Mouse (Mus musculus) stomach, embryonic 16.5 days (tissue): ENCODE results near the gene Ceacam18. TPM values are rescaled to one million over a fixed set of nuclear protein-coding genes. Genes with fewer than 3 reads are reported as not detected.
"Not testable (repeated sequence)": the region's sequence is repeated elsewhere in the genome, so short reads cannot be mapped to it uniquely, and the experiment has no call there.

Experiments
- ATAC-seq: fragments of 200-750 bp; cut with Nextera tagmentation; 2 replicates; pipeline ENCODE4 v1.8.0; 2017; ENCODE audit warnings: moderate number of reproducible peaks, moderate TSS enrichment; ENCODE audit not compliant: insufficient read depth, low FRiP score
- H3K27ac ChIP-seq: fragments of 300-500 bp; sonication (generic); 2 replicates; pipeline ENCODE4 v1.5.1; 2014; ENCODE audit warnings: low read length
- H3K27me3 ChIP-seq: fragments of 300-500 bp; sonication (generic); 2 replicates; pipeline ENCODE4 v1.6.1; 2014; ENCODE audit warnings: low read length, control low read depth, mixed read lengths; ENCODE audit not compliant: control insufficient read depth, insufficient read depth
- H3K36me3 ChIP-seq: fragments of 300-500 bp; sonication (generic); 2 replicates; pipeline ENCODE4 v1.6.1; 2014; ENCODE audit warnings: low read length; ENCODE audit not compliant: control insufficient read depth, insufficient read depth
- H3K4me1 ChIP-seq: fragments of 300-500 bp; sonication (generic); 2 replicates; pipeline ENCODE4 v1.6.1; 2014; ENCODE audit warnings: low read length, control low read depth, mixed read lengths; ENCODE audit not compliant: control insufficient read depth, insufficient read depth
- H3K4me2 ChIP-seq: fragments of 300-500 bp; sonication (generic); 2 replicates; pipeline ENCODE4 v1.6.1; 2014; ENCODE audit warnings: low read depth, low read length, mixed read lengths
- H3K4me3 ChIP-seq: fragments of 300-500 bp; sonication (generic); replicated peaks from 2 replicates; pipeline ENCODE4 v1.5.1; 2014; ENCODE audit warnings: mild to moderate bottlenecking, low read length
- H3K9ac ChIP-seq: fragments of 300-500 bp; sonication (generic); 2 replicates; pipeline ENCODE4 v1.6.1; 2014; ENCODE audit warnings: low read length
- H3K9me3 ChIP-seq: fragments of 300-500 bp; sonication (generic); replicated peaks from 2 replicates; pipeline ENCODE4 v1.6.1; 2016; ENCODE audit warnings: low read length, control low read depth; ENCODE audit not compliant: control insufficient read depth
- WGBS: fragments of 180-500 bp; shearing (Covaris S2); extraction: QIAGEN DNeasy Blood & Tissue Kit; methylation state at CpG from one replicate; pipeline ENCODE4 v1.1.7; 2014; 5-methylcytosine and 5-hydroxymethylcytosine counted together
- polyA plus RNA-seq: library from polyadenylated mRNA; unstranded; fragments of >200 nt; fragmentation: Nextera tagmentation; extraction: Ambion mirVana; gene quantifications from 2 replicates; pipeline ENCODE4 v1.2.1, GENCODE M21; 2015

Gene Ceacam18
- polyA plus RNA-seq, 1 experiment from 2014 or later, result 1.4 TPM

DNA sequence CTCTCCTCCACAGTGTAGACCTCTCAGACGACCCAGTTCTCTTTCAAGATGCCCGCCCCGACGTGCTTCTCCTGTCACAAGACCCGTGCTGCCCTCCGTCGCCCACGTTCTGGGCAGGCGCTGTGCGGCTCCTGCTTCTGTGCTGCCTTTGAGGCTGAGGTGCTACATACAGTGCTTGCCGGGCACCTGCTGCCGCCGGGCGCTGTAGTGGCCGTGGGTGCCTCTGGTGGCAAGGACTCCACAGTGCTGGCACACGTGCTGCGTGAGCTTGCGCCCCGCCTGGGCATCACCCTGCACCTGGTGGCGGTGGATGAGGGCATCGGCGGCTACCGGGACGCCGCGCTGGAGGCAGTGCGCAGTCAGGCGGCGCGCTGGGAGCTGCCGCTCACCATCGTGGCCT, 40.6 kb downstream of the Ceacam18 start:
- Histone ChIP-seq H3K27me3 (no peaks in the 10 kb centered on the region), H3K36me3 (peaks cover 38% of the 10 kb centered on the region), H3K4me2 (no peak overlapping the region), H3K4me1 (peaks cover 9% of the 10 kb centered on the region; the same call in 1 of the 2 replicates), H3K9ac (no peak overlapping the region), H3K27ac (no peak overlapping the region), H3K9me3 (peaks cover 5% of the 10 kb centered on the region), H3K4me3 (no peak overlapping the region)
- 90% methylated on average over 32 of the region's 32 CpGs for WGBS
- no peak for ATAC-seq

DNA sequence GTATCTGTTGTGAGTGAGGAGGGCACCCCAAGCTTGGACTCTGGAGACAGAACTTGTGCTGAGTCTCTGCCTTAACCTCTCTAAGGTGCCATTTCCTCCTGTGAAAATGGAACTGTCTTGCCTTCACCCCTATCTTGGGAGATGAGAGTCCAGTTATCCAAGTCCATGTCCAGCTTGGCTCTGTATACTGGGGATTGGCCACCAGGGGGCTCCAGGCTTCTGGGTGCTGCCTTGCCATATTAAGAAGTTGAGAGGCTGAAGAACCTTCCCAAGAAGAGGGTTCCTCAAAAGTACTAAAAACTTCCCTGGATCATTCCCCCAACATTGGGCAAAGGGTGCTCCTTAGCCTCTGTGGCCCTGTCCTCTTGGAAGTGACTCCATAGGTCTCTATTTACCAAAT, 44.0 kb downstream of the Ceacam18 start:
- no peak for ATAC-seq
- Histone ChIP-seq H3K36me3 (peaks cover 38% of the 10 kb centered on the region), H3K27ac (no peak overlapping the region), H3K4me3 (no peak overlapping the region), H3K27me3 (no peaks in the 10 kb centered on the region), H3K4me2 (no peak overlapping the region), H3K9ac (no peak overlapping the region), H3K9me3 (peaks cover 5% of the 10 kb centered on the region), H3K4me1 (no peaks in the 10 kb centered on the region)

DNA sequence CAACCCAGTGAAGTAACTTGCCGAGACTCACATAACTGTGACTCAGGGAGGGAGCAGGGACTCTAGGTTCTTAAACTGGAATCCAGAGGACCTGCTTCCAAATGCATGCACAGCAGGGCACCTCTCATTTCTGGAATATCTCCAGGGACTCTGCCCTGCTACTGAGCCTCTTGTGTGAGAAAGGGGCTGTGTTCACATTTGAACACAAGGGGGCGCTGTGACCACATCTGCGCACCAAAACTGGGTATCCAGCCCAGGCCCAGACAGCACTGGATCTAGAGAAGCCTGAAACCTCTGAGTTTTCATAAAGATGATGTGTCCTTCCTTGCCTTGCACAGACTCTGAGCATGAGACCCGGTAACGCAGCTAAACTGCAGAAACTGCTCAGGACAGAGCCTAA, 46.5 kb downstream of the Ceacam18 start:
- H3K9ac ChIP-seq, result no peak overlapping the region
- peaks cover 21% of the 10 kb centered on the region for H3K36me3 ChIP-seq
- no peak overlapping the region for H3K4me3 ChIP-seq
- H3K4me1 ChIP-seq, result no peaks in the 10 kb centered on the region
- H3K9me3 ChIP-seq, result no peaks in the 10 kb centered on the region; the same call in 1 of the 2 replicates
- no peaks in the 10 kb centered on the region for H3K27me3 ChIP-seq
- ATAC-seq, result no peak
- WGBS, result 19% methylated on average over 5 of the region's 5 CpGs
- H3K4me2 ChIP-seq, result no peak overlapping the region
- H3K27ac ChIP-seq, result no peak overlapping the region

DNA sequence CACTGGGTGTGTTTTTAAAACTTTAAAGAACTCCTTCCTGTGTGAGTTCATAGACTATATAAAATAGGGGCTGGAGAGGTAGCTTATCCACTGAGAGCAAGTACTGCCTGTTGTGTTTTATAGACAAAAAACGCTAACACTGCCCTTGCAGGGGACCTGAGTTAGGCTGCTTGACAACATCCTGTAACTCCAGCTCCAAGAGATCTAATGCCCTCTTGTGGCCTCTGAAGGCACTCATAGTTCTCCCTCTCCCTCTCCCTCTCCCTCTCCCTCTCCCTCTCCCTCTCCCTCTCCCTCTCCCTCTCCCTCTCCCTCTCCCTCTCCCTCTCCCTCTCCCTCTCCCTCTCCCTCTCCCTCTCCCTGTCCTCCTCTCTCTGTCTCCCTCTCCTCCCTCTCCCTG, 48.0 kb downstream of the Ceacam18 start:
- not testable (repeated sequence) for H3K4me1 ChIP-seq, H3K27me3 ChIP-seq, H3K9ac ChIP-seq, H3K9me3 ChIP-seq, H3K36me3 ChIP-seq, ATAC-seq, H3K4me3 ChIP-seq, H3K4me2 ChIP-seq, H3K27ac ChIP-seq
- WGBS, result 28% methylated on average over 1 of the region's 1 CpGs

DNA sequence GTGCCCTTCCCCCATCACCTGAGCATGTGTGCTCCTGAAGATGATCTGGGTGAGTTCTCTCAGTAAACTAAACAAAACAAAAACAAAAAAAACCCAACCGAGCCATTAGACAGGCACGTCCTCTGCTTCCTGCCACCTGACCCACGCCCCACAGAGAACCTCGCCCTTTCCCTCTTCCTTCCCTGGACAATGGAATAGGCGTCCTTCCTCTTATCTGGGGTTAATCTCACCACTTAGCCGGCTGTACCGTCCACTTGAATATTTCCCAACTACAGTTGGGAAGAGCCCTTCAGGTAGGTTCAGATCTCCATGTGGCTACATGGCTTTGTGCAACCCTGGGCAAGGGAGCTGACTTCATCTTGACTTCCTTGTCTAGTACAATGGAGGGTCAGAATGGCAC, 50.6 kb downstream of the Ceacam18 start:
- ATAC-seq, result no peak; the same call in 1 of the 2 replicates
- Histone ChIP-seq H3K4me3 (no peak overlapping the region), H3K27ac (no peak overlapping the region), H3K4me2 (no peak overlapping the region), H3K36me3 (no peaks in the 10 kb centered on the region), H3K9ac (no peak overlapping the region), H3K9me3 (no peaks in the 10 kb centered on the region), H3K27me3 (no peaks in the 10 kb centered on the region), H3K4me1 (no peaks in the 10 kb centered on the region)
- 45% methylated on average over 7 of the region's 7 CpGs for WGBS

DNA sequence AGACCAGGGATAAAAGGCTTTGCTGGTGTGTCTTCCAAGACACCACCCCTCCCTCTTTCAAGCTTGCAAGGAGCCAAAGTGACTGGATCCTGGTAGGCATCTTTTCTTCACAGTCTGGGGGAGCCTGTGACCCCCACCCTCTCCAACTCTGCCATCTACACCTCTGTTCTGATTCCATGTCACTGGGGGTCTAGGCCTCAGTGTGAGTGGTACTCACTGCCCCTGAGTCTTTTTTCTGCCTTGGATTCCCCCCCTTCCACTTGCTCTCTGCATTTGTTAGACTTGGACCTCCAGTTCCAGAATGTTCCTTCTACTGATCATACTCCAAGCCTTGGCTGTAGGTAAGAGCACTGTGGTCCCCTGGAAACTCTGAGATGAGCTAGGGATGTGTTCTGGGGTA, 55.6 kb downstream of the Ceacam18 start, which contains the start of gene Klk14:
TSS of gene Klk14 (plus strand) at position 301 of the 400 bp plus-strand sequence.
- H3K9me3 ChIP-seq, result no peaks in the 10 kb centered on the region
- ATAC-seq, result no peak
- no peak within 1 kb of the TSS for H3K27ac ChIP-seq
- H3K36me3 ChIP-seq, result no peaks in the 10 kb centered on the region
- H3K4me1 ChIP-seq, result no peaks in the 10 kb centered on the region
- H3K27me3 ChIP-seq, result no peaks in the 10 kb centered on the region
- no peak within 1 kb of the TSS for H3K4me2 ChIP-seq
- H3K9ac ChIP-seq, result no peak within 1 kb of the TSS
- no peak within 1 kb of the TSS for H3K4me3 ChIP-seq

Other genes starting within 250 kb of the Ceacam18 start
- 0.26 and 0.45 TPM in 2 replicates for gene Siglecg, start 226.5 kb upstream of the Ceacam18 start, polyA plus RNA-seq
- 0.29 TPM in 1 of 2 replicates, not detected in the other for gene Lim2, start 207.0 kb upstream of the Ceacam18 start, polyA plus RNA-seq
- 2.7 and 2.8 TPM in 2 replicates for gene Nkg7, start 197.6 kb upstream of the Ceacam18 start, polyA plus RNA-seq
- not detected in 2 replicates for gene Cldnd2, start 193.9 kb upstream of the Ceacam18 start, polyA plus RNA-seq
- gene Etfb, start 190.6 kb upstream of the Ceacam18 start, polyA plus RNA-seq, result 365 and 382 TPM in 2 replicates
- 0.62 TPM in 1 of 2 replicates, not detected in the other for gene Gm45233, start 190.6 kb upstream of the Ceacam18 start, polyA plus RNA-seq
- 17.7 and 28.7 TPM in 2 replicates for gene Vsig10l, start 171.6 kb upstream of the Ceacam18 start, polyA plus RNA-seq
- gene Iglon5, start 144.6 kb upstream of the Ceacam18 start, polyA plus RNA-seq, result 0.30 and 0.39 TPM in 2 replicates
- gene 4931406B18Rik, start 128.8 kb upstream of the Ceacam18 start, polyA plus RNA-seq, result not detected in 2 replicates
- gene Cd33, start 90.3 kb upstream of the Ceacam18 start, polyA plus RNA-seq, result 3.0 and 3.7 TPM in 2 replicates
- 3.5 and 3.6 TPM in 2 replicates for gene Zfp658, start 72.5 kb upstream of the Ceacam18 start, polyA plus RNA-seq
- gene Zfp719, start 55.1 kb upstream of the Ceacam18 start, polyA plus RNA-seq, result 11.3 and 12.9 TPM in 2 replicates
- gene Zfp819, start 27.5 kb upstream of the Ceacam18 start, polyA plus RNA-seq, result not detected in 2 replicates
- 2.2 and 2.6 TPM in 2 replicates for gene Siglece, start 25.5 kb downstream of the Ceacam18 start, polyA plus RNA-seq
- gene Ctu1, start 37.3 kb downstream of the Ceacam18 start, polyA plus RNA-seq, result 11.7 and 12.2 TPM in 2 replicates
- 0.28 and 1.1 TPM in 2 replicates for gene Klk14, start 55.7 kb downstream of the Ceacam18 start, polyA plus RNA-seq
- gene Klk13, start 77.9 kb downstream of the Ceacam18 start, polyA plus RNA-seq, result 17.6 and 46.1 TPM in 2 replicates
- gene Klk12, start 134.2 kb downstream of the Ceacam18 start, polyA plus RNA-seq, result 7.3 and 16.2 TPM in 2 replicates
- gene Klk11, start 139.9 kb downstream of the Ceacam18 start, polyA plus RNA-seq, result 25.3 and 37.4 TPM in 2 replicates
- 42.4 and 129 TPM in 2 replicates for gene Klk10, start 146.3 kb downstream of the Ceacam18 start, polyA plus RNA-seq
- gene Klk9, start 157.2 kb downstream of the Ceacam18 start, polyA plus RNA-seq, result 2.7 and 5.3 TPM in 2 replicates
- 31.0 and 55.1 TPM in 2 replicates for gene Klk8, start 162.9 kb downstream of the Ceacam18 start, polyA plus RNA-seq
- 0.22 and 0.66 TPM in 2 replicates for gene Klk7, start 176.6 kb downstream of the Ceacam18 start, polyA plus RNA-seq
- gene Klk6, start 189.8 kb downstream of the Ceacam18 start, polyA plus RNA-seq, result 0.30 and 0.42 TPM in 2 replicates
- 0.10 TPM in 1 of 2 replicates, not detected in the other for gene Klk5, start 207.3 kb downstream of the Ceacam18 start, polyA plus RNA-seq
- 0.18 TPM in 1 of 2 replicates, not detected in the other for gene Klk4, start 246.5 kb downstream of the Ceacam18 start, polyA plus RNA-seq